Mouse (Mus musculus): ENCODE measurements around the gene Pla1a. TPM values are rescaled to one million over a fixed set of nuclear protein-coding genes. Genes with fewer than 3 reads are reported as not detected.

Gene Pla1a
- total RNA-seq, 2 experiments from 2014 or later: 9.1 to 10.1 TPM

GRCm38 (mm10) chr16:38371705-38372296 is 61.1 kb downstream of the Pla1a start:
- DNase-seq: no peak

DNA sequence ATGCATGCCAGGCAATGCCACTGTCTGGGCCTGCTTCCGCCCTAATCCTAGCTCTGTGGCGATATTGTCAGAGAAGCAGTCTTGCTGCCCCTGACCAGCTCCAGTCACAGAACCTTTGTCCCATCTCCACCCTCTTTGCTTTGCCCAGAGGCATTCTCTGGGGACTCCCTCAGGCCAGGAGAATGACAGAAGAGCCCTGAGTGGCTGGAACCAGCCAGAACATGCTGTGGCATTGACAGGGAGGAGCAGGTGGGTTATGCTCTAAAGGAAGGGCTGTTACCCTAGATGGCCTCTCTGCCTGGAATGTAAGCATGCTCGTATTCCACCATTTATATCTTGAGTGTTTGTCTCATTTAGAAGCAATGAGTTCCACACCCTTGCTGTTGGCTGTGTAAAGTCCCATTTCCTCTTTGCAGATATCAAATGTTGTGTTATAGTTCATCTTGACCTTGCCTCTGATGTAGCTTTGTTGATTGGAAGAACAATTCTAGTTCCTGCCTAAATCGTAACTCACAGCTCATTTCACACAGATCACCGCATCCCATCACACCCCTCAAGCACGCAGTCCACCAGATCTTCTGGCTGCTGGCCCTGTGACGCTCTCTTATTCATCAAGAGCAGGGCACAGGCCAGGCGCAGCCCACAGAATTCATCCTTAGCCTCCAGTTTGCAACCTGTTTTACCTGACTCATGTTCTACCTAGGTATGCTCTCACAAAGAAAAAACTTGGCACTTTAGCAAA is 62.1 kb downstream of the Pla1a start:
- intact Hi-C loops (cut with DNase I): no loop called here
- DNase-seq: no peak

More at GRCm38 (mm10) chr16:38371705-38372296, 61.1 kb downstream of the Pla1a start:
- intact Hi-C loops (cut with DNase I): no loop called here

DNA sequence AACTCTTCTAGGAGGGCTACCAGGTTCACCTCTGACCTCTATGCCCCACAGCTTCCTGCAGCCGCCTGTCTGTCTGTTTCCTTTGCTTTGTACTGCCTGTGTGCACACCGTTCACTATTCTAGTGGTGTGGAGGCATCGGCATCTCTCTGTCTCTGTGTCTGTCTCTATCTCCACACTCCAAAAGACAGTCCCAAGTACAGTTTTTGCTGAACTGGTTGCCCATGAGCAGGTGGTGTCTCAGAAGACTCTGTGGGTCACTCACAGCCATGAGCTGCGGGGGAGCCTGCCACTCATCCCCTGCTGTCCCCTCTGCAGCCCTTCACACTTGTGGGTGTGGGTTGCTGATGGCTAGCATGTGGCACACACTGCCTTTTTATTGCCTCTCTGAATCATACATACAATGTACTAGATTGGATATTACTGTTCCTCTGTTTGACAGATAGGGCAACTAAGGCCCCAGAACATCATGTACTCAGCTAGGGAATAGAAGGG is 62.9 kb downstream of the Pla1a start:
- intact Hi-C loops (cut with DNase I): no loop called here
- no peak for DNase-seq

- no peak for DNase-seq
- intact Hi-C loops (cut with DNase I): no loop called here
Observed at GRCm38 (mm10) chr16:38369431-38369830, 63.5 kb downstream of the Pla1a start.

DNA sequence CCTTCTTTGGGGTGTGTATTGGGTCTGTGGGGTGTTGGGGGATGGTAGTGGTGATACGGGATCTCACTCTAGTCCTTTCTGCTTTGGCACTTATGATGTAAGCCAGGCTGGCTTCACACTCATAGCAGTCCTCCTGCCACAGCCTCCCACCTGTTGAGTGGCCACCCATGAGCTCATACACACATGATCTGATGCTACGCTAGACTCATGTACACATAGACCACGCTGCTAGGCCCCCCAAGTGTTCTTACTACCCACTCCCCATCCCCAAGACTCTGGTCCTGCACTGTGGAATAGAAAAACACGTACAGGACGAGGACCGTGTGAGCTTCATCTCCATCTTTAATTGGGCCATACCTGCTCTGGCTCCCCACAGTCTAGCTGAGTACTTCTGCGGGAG is 63.9 kb downstream of the Pla1a start:
- DNase-seq: no peak
- intact Hi-C loops (cut with DNase I): no loop called here

DNA sequence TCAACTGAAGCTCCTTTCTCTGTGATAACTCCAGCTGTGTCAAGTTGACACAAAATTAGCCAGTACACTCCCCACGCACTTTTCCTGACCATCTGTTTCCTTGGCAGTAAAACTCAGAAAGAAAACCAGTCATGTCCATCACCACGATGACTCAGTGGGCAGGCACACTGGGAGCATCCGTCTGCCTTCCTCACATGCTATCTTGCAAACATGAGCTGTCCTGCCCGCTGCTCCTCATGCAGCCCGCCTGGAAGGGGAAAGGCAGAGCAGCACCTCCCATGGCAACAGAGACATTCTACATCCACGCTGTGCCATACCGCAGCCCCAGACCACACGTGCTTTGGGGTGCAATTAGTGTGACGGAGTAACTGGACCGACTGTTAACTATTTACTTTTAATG is 64.6 kb downstream of the Pla1a start:
- peak in 1 of 2 experiments; percentile 38 for DNase-seq
- intact Hi-C loops (cut with DNase I): no loop called here

GRCm38 (mm10) chr16:38366231-38366630 is 66.7 kb downstream of the Pla1a start:
- DNase-seq: no peak
- intact Hi-C loops (cut with DNase I): no loop called here

DNA sequence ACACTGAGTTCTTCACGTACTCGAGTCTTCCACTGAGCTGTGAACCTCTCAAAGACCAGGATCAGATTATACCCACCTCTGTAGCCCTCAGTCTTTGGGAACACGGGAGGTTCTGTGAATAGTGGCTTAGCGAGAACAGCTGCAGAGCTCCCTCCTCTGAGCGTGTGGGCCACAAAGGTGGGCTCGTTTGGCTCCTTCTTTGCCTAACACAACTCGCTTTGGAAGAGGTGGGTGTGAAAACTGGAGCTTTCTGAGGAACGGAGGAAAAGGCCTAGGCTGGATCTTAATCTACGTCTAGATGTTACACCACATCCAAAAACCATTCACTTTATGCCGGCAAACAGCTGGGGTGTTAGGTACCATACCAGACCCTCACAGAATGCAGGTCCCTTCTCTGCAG is 67.6 kb downstream of the Pla1a start:
- intact Hi-C loops (cut with DNase I): loop anchor here (2.0 kb wide), 1 partner anchor 15 kb away; no protein-coding TSS in a partner anchor
- no peak for DNase-seq

DNA sequence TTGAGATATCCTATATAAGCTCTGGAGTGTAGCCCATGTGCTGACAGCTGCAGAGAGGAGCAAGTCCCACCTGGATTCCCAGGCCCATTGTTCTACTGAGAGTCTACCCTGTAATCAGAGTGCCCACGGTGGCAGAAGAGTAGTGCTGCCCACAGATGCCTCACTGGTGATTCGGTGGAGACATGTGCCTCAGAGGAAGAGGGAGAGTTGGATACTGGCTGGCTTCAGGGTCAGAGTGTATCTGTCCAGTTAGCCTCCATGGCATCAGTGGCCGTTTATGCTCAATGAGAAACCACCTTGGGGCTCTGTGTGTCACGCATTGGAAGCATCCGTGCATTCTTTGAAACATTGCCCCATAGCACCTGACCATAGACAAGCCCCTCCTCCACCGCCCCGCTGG is 69.3 kb downstream of the Pla1a start:
- no peak for DNase-seq
- intact Hi-C loops (cut with DNase I): loop anchor here (2.0 kb wide), 1 partner anchor 13 kb away; no protein-coding TSS in a partner anchor

- DNase-seq: no peak
- intact Hi-C loops (cut with DNase I): no loop called here
Observed at GRCm38 (mm10) chr16:38363256-38363595, 69.7 kb downstream of the Pla1a start.

- no peak for DNase-seq
- intact Hi-C loops (cut with DNase I): no loop called here
Observed at GRCm38 (mm10) chr16:38362493-38363255, 70.3 kb downstream of the Pla1a start.

- intact Hi-C loops (cut with DNase I): no loop called here
- peak; percentile 66 to 73 for DNase-seq
Observed at GRCm38 (mm10) chr16:38361933-38362332, 71.0 kb downstream of the Pla1a start, which contains the start of gene Popdc2. Gene Popdc2, plus strand, starts transcription at chr16:38362209.

DNA sequence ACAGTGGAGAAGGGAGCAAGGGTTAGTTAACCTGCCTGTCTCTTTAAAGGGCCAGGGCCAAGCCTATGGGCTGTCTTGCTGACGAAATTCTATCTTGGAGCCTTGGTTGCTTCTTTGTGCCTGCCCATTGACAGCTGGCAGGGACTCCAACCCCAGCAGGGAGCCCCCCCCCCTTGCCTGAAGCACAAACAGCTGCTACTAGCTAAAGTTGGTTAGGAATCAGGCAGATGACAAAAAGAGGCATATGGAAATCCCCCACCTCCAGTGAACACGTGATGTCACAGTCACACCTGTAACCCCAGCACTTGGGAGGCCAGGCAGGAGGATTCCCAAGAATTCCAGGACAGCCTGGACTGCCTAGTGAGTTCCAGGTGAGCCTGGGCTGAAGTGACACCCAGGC is 72.6 kb downstream of the Pla1a start:
- DNase-seq: no peak
- intact Hi-C loops (cut with DNase I): no loop called here

- intact Hi-C loops (cut with DNase I): no loop called here
- no peak for DNase-seq
Observed at GRCm38 (mm10) chr16:38359857-38360256, 73.1 kb downstream of the Pla1a start.

GRCm38 (mm10) chr16:38359241-38359640 is 73.7 kb downstream of the Pla1a start:
- no peak for DNase-seq
- intact Hi-C loops (cut with DNase I): no loop called here

DNA sequence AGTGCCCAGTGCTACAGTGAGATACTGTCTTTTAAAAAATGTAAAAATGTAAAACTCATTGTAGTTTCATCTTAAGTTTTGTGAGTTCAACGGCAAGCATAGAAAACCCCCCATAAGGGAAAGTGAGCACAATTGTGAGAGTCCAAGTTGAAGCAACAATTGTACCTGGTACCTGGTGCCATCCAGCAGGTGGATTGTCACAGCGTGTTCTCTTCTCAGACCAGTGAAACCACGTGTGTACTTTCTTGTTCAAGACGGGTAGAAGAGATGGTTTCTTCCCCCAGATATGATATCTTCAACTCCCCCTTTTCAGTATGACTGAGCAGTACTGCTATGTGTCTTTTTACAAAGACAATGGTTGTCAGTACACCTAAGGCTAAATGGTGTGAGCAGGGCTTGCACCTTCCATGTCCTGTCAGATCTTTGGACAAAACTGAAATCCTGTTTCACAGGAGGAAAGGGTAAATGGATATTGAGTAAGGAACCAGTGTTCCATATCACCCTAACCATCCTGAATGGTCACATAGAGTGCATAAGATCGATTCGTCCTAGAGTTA is 74.6 kb downstream of the Pla1a start:
- no peak for DNase-seq
- intact Hi-C loops (cut with DNase I): no loop called here

GRCm38 (mm10) chr16:38354185-38354913 is 78.6 kb downstream of the Pla1a start:
- no peak for DNase-seq
- intact Hi-C loops (cut with DNase I): no loop called here

GRCm38 (mm10) chr16:38353642-38354041 is 79.3 kb downstream of the Pla1a start:
- intact Hi-C loops (cut with DNase I): no loop called here

GRCm38 (mm10) chr16:38352851-38353250 is 80.1 kb downstream of the Pla1a start:
- no peak for DNase-seq
- intact Hi-C loops (cut with DNase I): no loop called here

More at GRCm38 (mm10) chr16:38353642-38354041, 79.3 kb downstream of the Pla1a start:
- no peak for DNase-seq

DNA sequence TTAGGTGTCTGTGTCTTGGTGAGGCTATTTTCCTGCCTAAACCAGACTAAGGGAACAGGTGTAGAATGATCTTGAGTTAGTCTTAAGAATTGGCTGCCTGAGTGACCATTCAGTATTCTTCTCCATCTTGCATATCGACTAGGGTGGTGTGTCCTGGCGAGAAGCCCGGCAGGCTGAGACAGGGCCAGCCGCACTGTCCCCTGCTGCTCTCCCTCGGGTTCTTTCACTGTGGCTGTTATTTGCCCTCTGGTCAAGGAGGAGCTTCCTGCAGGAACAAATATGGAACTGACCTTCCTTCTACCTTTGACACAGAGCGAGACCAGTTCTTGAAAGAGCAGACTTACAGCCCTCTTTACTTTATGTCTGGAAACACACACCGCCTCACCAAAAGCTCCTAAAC is 80.9 kb downstream of the Pla1a start:
- DNase-seq: peak; percentile 55 to 61
- intact Hi-C loops (cut with DNase I): no loop called here

Data from heart, postnatal 36 days (tissue).